Mouse (Mus musculus) lung, postnatal 0 days (tissue): ENCODE data around the gene Meiob. TPM values are rescaled to one million over a fixed set of nuclear protein-coding genes. Genes with fewer than 3 reads are reported as not detected.

Experiments used
- ATAC-seq: fragments of 200-750 bp; cut with Nextera tagmentation; 2 replicates; pipeline ENCODE4 v1.8.0; 2017; ENCODE audit warnings: moderate library complexity
- DNase-seq: peaks from one replicate; pipeline ENCODE4 v3.0.0-alpha.2; 2016; ENCODE audit warnings: low spot score
- H3K27ac ChIP-seq: fragments of 300-500 bp; sonication (generic); 2 replicates; pipeline ENCODE4 v1.5.1; 2014; ENCODE audit warnings: antibody characterized with exemption, mild to moderate bottlenecking, low read length, mixed read lengths
- H3K27me3 ChIP-seq: fragments of 300-500 bp; sonication (generic); replicated peaks from 2 replicates; pipeline ENCODE4 v1.6.1; 2014; ENCODE audit warnings: low read length, mixed read lengths; ENCODE audit not compliant: insufficient read depth
- H3K36me3 ChIP-seq: fragments of 300-500 bp; sonication (generic); 2 replicates; pipeline ENCODE4 v1.6.1; 2014; ENCODE audit warnings: low read length, mixed read lengths; ENCODE audit not compliant: insufficient read depth
- H3K4me1 ChIP-seq: fragments of 300-500 bp; sonication (generic); 2 replicates; pipeline ENCODE4 v1.6.1; 2014; ENCODE audit warnings: antibody characterized with exemption, low read depth, low read length, mixed read lengths; ENCODE audit not compliant: insufficient read depth
- H3K4me2 ChIP-seq: fragments of 300-500 bp; sonication (generic); replicated peaks from 2 replicates; pipeline ENCODE4 v1.6.1; 2014; ENCODE audit warnings: low read depth, mild to moderate bottlenecking, low read length, moderate library complexity, mixed read lengths
- H3K4me3 ChIP-seq: fragments of 300-500 bp; sonication (generic); 2 replicates; pipeline ENCODE4 v1.5.1; 2014; ENCODE audit warnings: low read depth, low read length
- H3K9ac ChIP-seq: fragments of 300-500 bp; sonication (generic); replicated peaks from 2 replicates; pipeline ENCODE4 v1.6.1; 2014; ENCODE audit warnings: low read depth, mild to moderate bottlenecking
- H3K9me3 ChIP-seq: fragments of 300-500 bp; sonication (generic); 2 replicates; pipeline ENCODE4 v1.6.1; 2016; ENCODE audit warnings: low read length, mixed read lengths
- CTCF ChIP-seq: IDR thresholded peaks from 2 replicates; pipeline ENCODE4 v1.5.1; 2016; ENCODE audit warnings: antibody characterized with exemption, mild to moderate bottlenecking
- EP300 ChIP-seq: IDR thresholded peaks from 2 replicates; pipeline ENCODE4 v1.6.1; 2016; ENCODE audit warnings: antibody characterized with exemption, mild to moderate bottlenecking, control low read depth
- WGBS: fragments of 180-500 bp; shearing (Covaris S2); extraction: QIAGEN DNeasy Blood & Tissue Kit; methylation state at CpG from one replicate; pipeline ENCODE4 v1.1.7; 2014; 5-methylcytosine and 5-hydroxymethylcytosine counted together
- polyA plus RNA-seq: library from polyadenylated mRNA; unstranded; fragments of >200 nt; fragmentation: Nextera tagmentation; extraction: Ambion mirVana; gene quantifications from 2 replicates; pipeline ENCODE4 v1.2.1, GENCODE M21; 2015

The Meiob gene
- polyA plus RNA-seq, 1 experiment from 2014 or later = not detected

DNA sequence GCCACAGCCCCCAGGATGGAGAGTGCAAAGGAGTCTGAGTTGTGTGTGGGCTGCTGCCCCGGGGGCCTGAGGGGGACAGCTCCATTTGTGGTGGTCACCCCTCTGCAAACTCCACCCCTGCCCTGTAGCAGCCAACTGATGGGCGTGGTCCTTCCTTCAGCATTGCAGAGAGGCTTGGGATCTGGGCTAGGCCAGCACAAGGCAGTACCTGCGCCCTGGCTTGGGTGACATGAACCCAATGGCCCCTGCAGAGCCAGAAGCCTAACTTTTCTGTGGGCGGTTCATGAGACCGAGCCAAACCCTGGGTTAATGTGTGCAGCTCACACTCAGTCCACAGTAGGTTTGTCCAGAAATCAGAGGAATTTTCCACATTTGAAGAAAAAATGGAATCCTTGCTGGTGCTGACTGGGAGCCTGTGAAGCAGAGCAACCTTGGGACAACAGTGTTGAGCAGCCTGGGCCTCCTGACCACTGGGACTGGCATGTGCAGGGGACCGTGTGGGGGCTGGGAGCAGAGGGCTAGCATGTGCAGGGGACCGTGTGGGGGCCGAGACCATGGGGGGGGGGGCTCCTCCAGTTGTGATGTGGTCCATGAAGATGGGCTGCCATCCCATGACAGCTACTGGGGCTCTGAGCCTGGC lies 53.9 kb downstream of the Meiob start:
- no peak overlapping the region for H3K9ac ChIP-seq
- no peak for ATAC-seq
- no peaks in the 10 kb centered on the region for H3K9me3 ChIP-seq
- WGBS = 86% methylated on average over 8 of the region's 8 CpGs
- H3K4me2 ChIP-seq = no peak overlapping the region
- no peaks in the 10 kb centered on the region for H3K27me3 ChIP-seq
- H3K36me3 ChIP-seq = peaks cover 15% of the 10 kb centered on the region; the same call in 1 of the 2 replicates
- H3K4me1 ChIP-seq = no peaks in the 10 kb centered on the region
- no peak overlapping the region for H3K27ac ChIP-seq
- no peak for DNase-seq
- TF ChIP-seq CTCF = no peak
- no peak for TF ChIP-seq EP300
- no peak overlapping the region for H3K4me3 ChIP-seq

GRCm38 (mm10) chr17:24858967-24859366 lies 54.9 kb downstream of the Meiob start:
- ATAC-seq = no peak; the same call in 1 of the 2 replicates
- DNase-seq = no peak
- Histone ChIP-seq H3K27ac (no peak overlapping the region), H3K4me1 (no peaks in the 10 kb centered on the region), H3K9ac (no peak overlapping the region), H3K4me3 (no peak overlapping the region), H3K36me3 (peaks cover 7% of the 10 kb centered on the region; the same call in 1 of the 2 replicates), H3K27me3 (no peaks in the 10 kb centered on the region), H3K4me2 (no peak overlapping the region), H3K9me3 (no peaks in the 10 kb centered on the region)
- TF ChIP-seq CTCF (no peak), EP300 (no peak)
- WGBS = 81% methylated on average over 6 of the region's 6 CpGs

DNA sequence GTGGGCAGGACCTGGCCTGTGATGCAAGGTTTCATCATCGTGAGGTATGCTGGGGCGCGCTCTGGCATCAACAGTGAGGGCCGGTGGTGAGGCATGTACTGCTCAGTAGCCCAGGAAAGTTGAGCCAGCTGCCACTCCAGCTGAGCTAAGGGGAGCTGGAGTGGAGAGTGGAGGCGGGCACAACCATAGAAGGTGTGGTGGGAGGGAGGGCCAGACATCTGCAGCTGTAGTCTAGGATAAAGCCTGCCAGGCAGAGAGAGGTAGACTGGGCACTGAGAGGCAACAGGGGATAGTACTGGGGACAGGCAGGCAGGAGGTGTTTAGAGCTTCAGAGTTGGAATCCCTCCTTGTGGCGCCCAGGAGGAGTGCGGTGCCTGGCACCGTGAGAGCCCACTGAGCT lies 56.0 kb downstream of the Meiob start:
- Histone ChIP-seq H3K9ac (no peak overlapping the region), H3K4me1 (no peaks in the 10 kb centered on the region), H3K36me3 (peaks cover 7% of the 10 kb centered on the region; the same call in 1 of the 2 replicates), H3K4me2 (no peak overlapping the region), H3K27me3 (no peaks in the 10 kb centered on the region), H3K9me3 (no peaks in the 10 kb centered on the region), H3K4me3 (no peak overlapping the region), H3K27ac (no peak overlapping the region)
- no peak for DNase-seq
- TF ChIP-seq CTCF = no peak
- no peak for TF ChIP-seq EP300
- no peak for ATAC-seq
- WGBS = 89% methylated on average over 8 of the region's 8 CpGs

GRCm38 (mm10) chr17:24861785-24862184 lies 57.7 kb downstream of the Meiob start:
- Histone ChIP-seq H3K4me1 (no peaks in the 10 kb centered on the region), H3K4me3 (no peak overlapping the region), H3K36me3 (peaks cover 7% of the 10 kb centered on the region; the same call in 1 of the 2 replicates), H3K27me3 (no peaks in the 10 kb centered on the region), H3K27ac (no peak overlapping the region), H3K9me3 (no peaks in the 10 kb centered on the region), H3K4me2 (no peak overlapping the region), H3K9ac (no peak overlapping the region)
- no peak for DNase-seq
- WGBS = 92% methylated on average over 3 of the region's 3 CpGs
- TF ChIP-seq EP300 = no peak
- TF ChIP-seq CTCF = no peak
- ATAC-seq = no peak

DNA sequence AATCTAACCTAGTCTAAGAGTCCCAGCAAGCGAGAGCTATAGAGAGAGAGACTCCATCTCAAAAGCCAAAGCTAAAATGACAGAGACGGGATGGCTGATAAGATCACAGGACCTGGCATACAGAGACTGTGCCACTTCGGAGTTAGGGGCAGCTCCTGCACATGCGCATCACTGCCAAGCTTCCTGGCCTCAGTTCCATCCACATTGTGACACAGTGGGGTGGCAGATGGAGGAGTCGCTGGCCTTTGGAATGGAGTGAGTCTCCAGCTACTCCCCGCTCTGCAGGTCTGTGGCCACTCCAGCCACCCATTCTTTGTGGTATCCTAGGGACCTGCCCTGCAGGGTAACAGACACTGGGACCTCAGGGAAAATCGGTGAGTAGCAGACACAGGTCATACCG lies 61.7 kb downstream of the Meiob start, which contains the start of gene Igfals:
Igfals (plus strand) TSS at position 222 of the 400 bp plus-strand sequence.
- 88% methylated on average over 8 of the region's 8 CpGs for WGBS
- Histone ChIP-seq H3K27me3 (no peaks in the 10 kb centered on the region), H3K27ac (no peak within 1 kb of the TSS), H3K36me3 (peaks cover 7% of the 10 kb centered on the region; the same call in 1 of the 2 replicates), H3K4me2 (no peak within 1 kb of the TSS), H3K9ac (no peak within 1 kb of the TSS), H3K9me3 (no peaks in the 10 kb centered on the region), H3K4me1 (no peaks in the 10 kb centered on the region), H3K4me3 (no peak within 1 kb of the TSS)
- TF ChIP-seq EP300 = no peak
- no peak for TF ChIP-seq CTCF
- DNase-seq (no peak), ATAC-seq (no peak)

- DNase-seq = no peak
- H3K4me1 ChIP-seq = no peaks in the 10 kb centered on the region
- no peaks in the 10 kb centered on the region for H3K9me3 ChIP-seq
- no peaks in the 10 kb centered on the region for H3K27me3 ChIP-seq
- TF ChIP-seq CTCF (no peak), EP300 (no peak)
- WGBS = 90% methylated on average over 10 of the region's 10 CpGs
- no peak overlapping the region for H3K4me3 ChIP-seq
- no peak for ATAC-seq
- no peak overlapping the region for H3K27ac ChIP-seq
- no peak overlapping the region for H3K9ac ChIP-seq
- no peak overlapping the region for H3K4me2 ChIP-seq
- H3K36me3 ChIP-seq = no peaks in the 10 kb centered on the region
These were observed 63.8 kb downstream of the Meiob start for GRCm38 (mm10) chr17:24867914-24868313.
